Mouse (Mus musculus) cerebellum, adult 2 months (tissue): ENCODE data around the gene Cygb.

Source experiments
- CTCF ChIP-seq: fragments of 200-500 bp; IDR thresholded peaks from 2 replicates; pipeline ENCODE4 v1.5.1; 2011; ENCODE audit warnings: low read depth, mild to moderate bottlenecking, control low read depth, low read length, moderate library complexity, borderline replicate concordance; ENCODE audit not compliant: insufficient read depth
- POLR2A ChIP-seq: fragments of 200-500 bp; IDR thresholded peaks from 2 replicates; pipeline ENCODE4 v1.6.1; 2011; ENCODE audit warnings: low read length, control low read depth, borderline replicate concordance; ENCODE audit not compliant: insufficient read depth

DNA sequence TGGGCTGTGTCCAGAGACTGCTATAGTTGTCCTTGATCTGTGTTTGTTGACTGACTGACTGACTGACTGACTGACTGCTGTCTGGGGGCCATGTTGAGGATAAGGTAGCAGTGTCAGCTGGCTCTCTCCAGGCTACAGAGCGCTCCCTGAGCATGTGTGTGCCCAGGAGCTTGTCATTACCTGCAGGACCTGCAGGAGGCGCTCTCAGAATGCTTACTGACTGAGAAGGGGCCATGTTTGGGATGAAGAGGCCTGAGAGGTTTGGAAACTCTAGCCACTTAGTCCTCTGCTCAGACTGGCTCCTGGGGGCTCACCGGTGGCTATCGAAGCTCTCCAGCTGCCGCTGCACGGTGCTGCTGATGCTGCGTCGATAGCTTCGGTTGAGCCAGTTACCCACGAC is 50.8 kb downstream of the Cygb start:
- no peak for TF ChIP-seq POLR2A
- TF ChIP-seq CTCF, result 0 out of 2 replicates have a peak, but pooled peaks have one; percentile 28
